In genomic region chr10:80506222-80506621, GRCm38 (mm10) we compare ENCODE assay signal across 9 mouse cellular contexts. TPM values are rescaled to one million over a fixed set of nuclear protein-coding genes. Genes with fewer than 3 reads are reported as not detected.
A peak's percentile ranks its signal among the peaks of the same experiment; 100 is the strongest.
DNase-seq lines count a peak whose midpoint lies in the region; ATAC-seq and TF ChIP-seq lines count a peak whose summit lies in the region.
"Had no signal": no experiment of that assay in that cellular context is flagged by ENCODE, and none has a peak within 500 bp of the region (broad histone marks: within the 10 kb centered on the region; RNA-seq: fewer than 3 reads in every experiment).

No protein-coding gene starts in this region.

- TF ChIP-seq POLR2A in bone marrow, adult 2 months (IDR thresholded peaks at IDR 0.05; ENCODE audit: borderline replicate concordance, control insufficient read depth, low read depth, low read length) = no peak

- H3K4me1 ChIP-seq in bone marrow, adult 2 months (ENCODE audit: control insufficient read depth, insufficient read depth, low read length) = peaks cover 2% of the 10 kb centered on the region; the same call in 1 of the 2 replicates
- no peaks in the 10 kb centered on the region for H3K4me1 ChIP-seq in lung, embryonic 14.5 days (ENCODE audit: insufficient read depth)

- H3K4me3 ChIP-seq in gastrocnemius, adult 2 months = no peak overlapping the region
- H3K4me3 ChIP-seq in C2C12 (ENCODE audit: insufficient read depth, poor library complexity, severe bottlenecking) = no peak overlapping the region
- H3K4me3 ChIP-seq in bone marrow, adult 2 months (replicated peaks; ENCODE audit: control insufficient read depth, low read depth, low read length) = no peak overlapping the region
- H3K4me3 ChIP-seq in lung, embryonic 14.5 days (ENCODE audit: low read depth, low read length) = no peak overlapping the region
- H3K4me3 ChIP-seq: limb, embryonic 12.5 days had no signal

- WGBS in bone marrow, adult 2 months = under 1% methylated on average over 11 of the region's 11 CpGs
- WGBS in lung, embryonic 14.5 days = 0% methylated on average over 11 of the region's 11 CpGs

- no peaks in the 10 kb centered on the region for H3K36me3 ChIP-seq in C2C12 (ENCODE audit: control insufficient read depth, insufficient read depth)
- H3K36me3 ChIP-seq in lung, embryonic 14.5 days (ENCODE audit: insufficient read depth) = no peaks in the 10 kb centered on the region
- H3K36me3 ChIP-seq: limb, embryonic 12.5 days had no signal

- ATAC-seq in erythroid progenitor cell, adult 5-6 weeks (replicated peaks; ENCODE audit: low FRiP score, poor library complexity, severe bottlenecking) = peak; percentile 69
- ATAC-seq in lung, embryonic 14.5 days (ENCODE audit: insufficient read depth) = 0 out of 2 replicates have a peak, but pooled peaks have one; percentile 46

- H3K27ac ChIP-seq in gastrocnemius, adult 2 months = no peak overlapping the region
- H3K27ac ChIP-seq in bone marrow, adult 2 months (ENCODE audit: control insufficient read depth, insufficient read depth, low read depth, low read length, poor library complexity) = no peak overlapping the region
- no peak overlapping the region for H3K27ac ChIP-seq in lung, embryonic 14.5 days (ENCODE audit: low read depth)
- H3K27ac ChIP-seq: limb, embryonic 12.5 days had no signal

- no peaks in the 10 kb centered on the region for H3K79me2 ChIP-seq in C2C12 (ENCODE audit: control insufficient read depth, insufficient read depth)

- H3K27me3 ChIP-seq in C2C12 (ENCODE audit: control insufficient read depth, insufficient read depth, insufficient read length) = peaks cover 34% of the 10 kb centered on the region
- peaks cover 69% of the 10 kb centered on the region for H3K27me3 ChIP-seq in lung, embryonic 14.5 days (ENCODE audit: insufficient read depth, low read length)

- TF ChIP-seq CTCF in gastrocnemius, adult 2 months (IDR thresholded peaks at IDR 0.05) = peak; percentile 68
- TF ChIP-seq CTCF in C2C12 (IDR thresholded peaks at IDR 0.05; ENCODE audit: control insufficient read depth, insufficient read depth, insufficient read length) = peak; percentile 58
- peak; percentile 81 for TF ChIP-seq CTCF in bone marrow, adult 2 months (IDR thresholded peaks at IDR 0.05; ENCODE audit: control insufficient read depth, insufficient read depth, low read length)
- TF ChIP-seq CTCF in lung, embryonic 14.5 days (IDR thresholded peaks at IDR 0.05; ENCODE audit: low read depth) = peak; percentile 88

- H3K9ac ChIP-seq in lung, embryonic 14.5 days = no peak overlapping the region
- H3K9ac ChIP-seq: limb, embryonic 12.5 days had no signal

- intact Hi-C loops in gastrocnemius, adult 2 months (cut with DNase I) = loop anchor here (10.0 kb wide), 1 partner anchor 131 kb away; no protein-coding TSS in a partner anchor

- H3K4me2 ChIP-seq in lung, embryonic 14.5 days = no peak overlapping the region
- H3K4me2 ChIP-seq: limb, embryonic 12.5 days had no signal

- H3ac ChIP-seq in C2C12 (ENCODE audit: control insufficient read depth, insufficient read length, low read depth) = no peak overlapping the region

- H3K9me3 ChIP-seq in lung, embryonic 14.5 days (ENCODE audit: low read depth, low read length) = no peaks in the 10 kb centered on the region
- H3K9me3 ChIP-seq: limb, embryonic 12.5 days had no signal

- DNase-seq in gastrocnemius, adult 2 months = peak; percentile 71
- no peak for DNase-seq in gastrocnemius, postnatal 25 days
- DNase-seq in kidney, postnatal 10 days = peak; percentile 83
- DNase-seq in lung, embryonic 14.5 days = peak; percentile 93
- peak; percentile 29 for DNase-seq in skeletal muscle tissue, adult 2 months (ENCODE audit: low read depth, low spot score)

- no peaks in the 10 kb centered on the region for H3K79me3 ChIP-seq in C2C12 (ENCODE audit: low read depth)

TF ChIP-seq in C2C12, 6 proteins besides CTCF, POLR2A, EP300 and RAD21:
- TF ChIP-seq MYOG (IDR thresholded peaks at IDR 0.05; ENCODE audit: control insufficient read depth, extremely low read depth, insufficient read length) (no peak), CEBPB (IDR thresholded peaks at IDR 0.05; ENCODE audit: low read depth) (no peak), MYOD1 (IDR thresholded peaks at IDR 0.05; ENCODE audit: control insufficient read depth, insufficient read length, low read depth) (no peak), FOSL1 (IDR thresholded peaks at IDR 0.05; ENCODE audit: insufficient read depth, low read length, poor library complexity, severe bottlenecking) (no peak), USF1 (IDR thresholded peaks at IDR 0.05; ENCODE audit: low read depth) (no peak), MAX (IDR thresholded peaks at IDR 0.05) (no peak)

RNA-seq across cellular contexts. Expression of gene Onecut3, which starts 11.6 kb away (rescaled TPM):
- total RNA-seq in gastrocnemius, adult 2 months (2021) = not detected
- not detected for total RNA-seq in gastrocnemius, postnatal 25 days (2021)
- polyA plus RNA-seq in C2C12 (2012; fragmentation: generic; extraction: Trizol) = not detected
- not detected in 2 replicates for polyA plus RNA-seq in bone marrow, adult 2 months (2011; ENCODE audit: insufficient read depth, insufficient read length, low replicate concordance, missing spikeins)
- not detected in 2 replicates for total RNA-seq in erythroid progenitor cell, adult 5-6 weeks (2015; ENCODE audit: low replicate concordance)
- not detected in 2 replicates for total RNA-seq in erythroid progenitor cell, adult 5-6 weeks (2017; ENCODE audit: low replicate concordance)
- polyA plus RNA-seq in lung, embryonic 14.5 days (2014; fragmentation: Nextera tagmentation; extraction: Ambion mirVana) = not detected in 2 replicates
- polyA plus RNA-seq: limb, embryonic 12.5 days had no signal

RNA-seq across cellular contexts. Expression of gene Atp8b3, which starts 32.7 kb away (rescaled TPM):
- not detected for total RNA-seq in gastrocnemius, adult 2 months (2021)
- not detected for total RNA-seq in gastrocnemius, postnatal 25 days (2021)
- 0.13 TPM for polyA plus RNA-seq in C2C12 (2012; fragmentation: generic; extraction: Trizol)
- polyA plus RNA-seq in bone marrow, adult 2 months (2011; ENCODE audit: insufficient read depth, insufficient read length, low replicate concordance, missing spikeins) = not detected in 2 replicates
- total RNA-seq in erythroid progenitor cell, adult 5-6 weeks (2015; ENCODE audit: low replicate concordance) = not detected in 2 replicates
- 0.39 TPM in 1 of 2 replicates, not detected in the other for total RNA-seq in erythroid progenitor cell, adult 5-6 weeks (2017; ENCODE audit: low replicate concordance)
- polyA plus RNA-seq in lung, embryonic 14.5 days (2014; fragmentation: Nextera tagmentation; extraction: Ambion mirVana) = 0.09 and 0.14 TPM in 2 replicates

RNA-seq across cellular contexts. Expression of gene Rexo1, which starts 55.1 kb away (rescaled TPM):
- 10 to 100 TPM in 1 of 2 experiments, 1 to 10 TPM in 1; 9.8 to 10.4 TPM for total RNA-seq in gastrocnemius, adult 2 months (2021)
- 1 to 10 TPM; 8.4 to 9.3 TPM for total RNA-seq in gastrocnemius, postnatal 25 days (2021)
- 23.0 TPM for polyA plus RNA-seq in C2C12 (2012; fragmentation: generic; extraction: Trizol)
- polyA plus RNA-seq in bone marrow, adult 2 months (2011; ENCODE audit: insufficient read depth, insufficient read length, low replicate concordance, missing spikeins) = 46.3 and 55.3 TPM in 2 replicates
- 33.5 and 35.7 TPM in 2 replicates for total RNA-seq in erythroid progenitor cell, adult 5-6 weeks (2015; ENCODE audit: low replicate concordance)
- total RNA-seq in erythroid progenitor cell, adult 5-6 weeks (2017; ENCODE audit: low replicate concordance) = 16.3 and 25.7 TPM in 2 replicates
- 27.8 and 34.5 TPM in 2 replicates for polyA plus RNA-seq in lung, embryonic 14.5 days (2014; fragmentation: Nextera tagmentation; extraction: Ambion mirVana)
